Mouse (Mus musculus) heart, postnatal 36 days (tissue): ENCODE measurements around the gene Malsu1. TPM values are rescaled to one million over a fixed set of nuclear protein-coding genes. Genes with fewer than 3 reads are reported as not detected.

Experiments
- DNase-seq, 2 experiments: peaks; one replicate each; pipeline ENCODE4 v3.0.0; 2021 to 2022
- intact Hi-C: fragments of 180-260 bp; cut with DNase I; formaldehyde crosslinking; loops from one replicate; pipeline ENCODE4 v1.15.1; 2025
- total RNA-seq, 2 experiments: library from RNA; stranded (reverse); gene quantifications; 2 replicates each; pipeline ENCODE4 v1.2.3; 2021

The Malsu1 gene
- total RNA-seq, 2 experiments from 2014 or later: 40.9 to 42.7 TPM

- no peak for DNase-seq
- intact Hi-C loops: no loop called here
Measured at GRCm38 (mm10) chr6:49130328-49130727, 56.7 kb downstream of the Malsu1 start.

GRCm38 (mm10) chr6:49131855-49132254 is 58.3 kb downstream of the Malsu1 start:
- DNase-seq: no peak
- intact Hi-C loops: no loop called here

- intact Hi-C loops: no loop called here
- DNase-seq: no peak
Measured at GRCm38 (mm10) chr6:49132352-49133090, 58.9 kb downstream of the Malsu1 start.

Other genes with a start within 250 kb of the Malsu1 start
- 10 to 100 TPM; 19.8 to 20.0 TPM for gene Tmem176a, start 232.9 kb upstream of the Malsu1 start, total RNA-seq
- gene Tmem176b, start 232.3 kb upstream of the Malsu1 start, total RNA-seq: 10 to 100 TPM; 53.6 to 55.3 TPM
- gene Aoc1, start 200.9 kb upstream of the Malsu1 start, total RNA-seq: not detected
- gene 1600015I10Rik, start 143.9 kb upstream of the Malsu1 start, total RNA-seq: not detected
- not detected for gene Doxl2, start 98.8 kb upstream of the Malsu1 start, total RNA-seq
- gene Svs1, start 86.9 kb upstream of the Malsu1 start, total RNA-seq: not detected
- under 1 TPM; 0.43 to 0.89 TPM for gene Gpnmb, start 37.2 kb upstream of the Malsu1 start, total RNA-seq
- under 1 TPM; 0.19 to 0.22 TPM for gene Igf2bp3, start 141.2 kb downstream of the Malsu1 start, total RNA-seq
- gene Tra2a, start 190.2 kb downstream of the Malsu1 start, total RNA-seq: 10 to 100 TPM; 26.8 to 28.4 TPM
- 1 to 10 TPM; 4.4 to 4.6 TPM for gene Ccdc126, start 245.5 kb downstream of the Malsu1 start, total RNA-seq